Mouse (Mus musculus): ENCODE measurements around the gene Rab11fip5. TPM values are rescaled to one million over a fixed set of nuclear protein-coding genes. Genes with fewer than 3 reads are reported as not detected.
A peak's percentile ranks its signal among the peaks of the same experiment; 100 is the strongest.

Rab11fip5 gene
- polyA plus RNA-seq, 1 experiment = 10.3 TPM

GRCm38 (mm10) chr6:85380901-85381647, 6.6 kb upstream of the Rab11fip5 start:
- Histone ChIP-seq H3K27ac (replicated peaks; ENCODE audit: low read depth, low read length) (no peak overlapping the region), H3K4me3 (ENCODE audit: insufficient read depth, low read depth, low read length) (no peak overlapping the region; the same call in 1 of the 2 replicates), H3K4me1 (ENCODE audit: control insufficient read depth, insufficient read depth, insufficient read length, low read length) (0 out of 2 replicates have a peak, but pooled peaks cover 4% of the 10 kb centered on the region)

DNA sequence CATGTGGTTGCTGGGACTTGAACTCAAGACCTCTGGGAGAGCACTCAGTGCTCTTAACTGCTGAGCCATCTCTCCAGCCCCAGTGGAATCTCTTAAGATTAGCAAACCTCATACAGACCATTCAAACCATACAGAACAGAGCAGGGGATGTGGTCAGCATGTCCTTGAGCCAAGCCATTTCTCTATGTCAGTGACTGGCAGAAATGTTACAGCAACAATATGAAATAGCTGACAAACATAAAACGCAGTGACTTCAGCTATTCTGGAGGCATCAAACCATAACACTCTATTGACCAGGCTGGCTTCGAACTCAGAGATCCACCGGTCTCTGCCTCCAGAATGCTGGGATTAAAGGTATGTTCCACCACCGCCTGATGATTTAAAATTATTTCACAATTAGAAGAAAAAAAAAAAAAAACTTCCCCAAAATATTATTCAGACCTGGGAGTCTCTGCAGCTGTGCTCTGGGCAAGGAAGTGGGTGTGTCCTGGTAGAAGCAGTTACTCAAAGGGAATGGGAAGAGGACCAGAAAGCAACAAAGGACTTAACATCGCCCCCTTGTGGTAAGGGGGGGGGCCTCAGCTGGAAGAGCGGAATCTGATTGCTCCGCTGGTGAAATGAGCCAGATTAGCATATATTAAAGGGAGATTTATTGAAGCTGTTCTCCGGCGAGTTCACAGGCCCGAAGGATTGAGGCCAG, 5.9 kb upstream of the Rab11fip5 start:
- Histone ChIP-seq H3K4me1 (ENCODE audit: control insufficient read depth, insufficient read depth, insufficient read length, low read length) (0 out of 2 replicates have a peak, but pooled peaks cover 4% of the 10 kb centered on the region), H3K27ac (replicated peaks; ENCODE audit: low read depth, low read length) (no peak overlapping the region; the same call in 1 of the 2 replicates), H3K4me3 (ENCODE audit: insufficient read depth, low read depth, low read length) (no peak overlapping the region; the same call in 1 of the 2 replicates)

- no peak overlapping the region for H3K27ac ChIP-seq (replicated peaks; ENCODE audit: low read depth, low read length)
- peaks cover 4% of the 10 kb centered on the region; the same call in 1 of the 2 replicates for H3K4me1 ChIP-seq (ENCODE audit: control insufficient read depth, insufficient read depth, insufficient read length, low read length)
- no peak overlapping the region for H3K4me3 ChIP-seq (ENCODE audit: insufficient read depth, low read depth, low read length)
These were observed 4.2 kb upstream of the Rab11fip5 start for GRCm38 (mm10) chr6:85378629-85379028.

DNA sequence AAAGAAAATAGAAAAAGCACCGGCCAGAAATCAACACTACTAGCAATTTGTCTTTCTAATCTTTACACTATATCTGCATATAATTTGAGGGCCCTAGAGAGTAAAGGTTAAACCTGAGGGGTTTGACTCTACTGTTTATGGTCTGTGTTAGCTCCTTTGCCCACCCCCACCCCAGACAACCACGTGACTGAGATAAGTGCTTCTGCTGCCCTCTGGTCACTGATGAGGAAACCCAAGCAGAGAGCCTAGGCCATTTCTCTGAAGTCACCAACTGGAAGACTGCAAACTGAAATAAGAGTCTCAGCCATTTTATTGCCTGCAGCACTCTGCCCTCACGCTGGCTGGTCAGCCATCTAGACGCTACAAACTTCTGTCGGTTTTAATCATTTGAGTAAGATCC, 3.4 kb upstream of the Rab11fip5 start:
- Histone ChIP-seq H3K4me3 (ENCODE audit: insufficient read depth, low read depth, low read length) (no peak overlapping the region), H3K27ac (replicated peaks; ENCODE audit: low read depth, low read length) (no peak overlapping the region), H3K4me1 (ENCODE audit: control insufficient read depth, insufficient read depth, insufficient read length, low read length) (peaks cover 5% of the 10 kb centered on the region; the same call in 1 of the 2 replicates)

GRCm38 (mm10) chr6:85377066-85377734, 2.8 kb upstream of the Rab11fip5 start:
- no peak overlapping the region; the same call in 1 of the 2 replicates for H3K27ac ChIP-seq (replicated peaks; ENCODE audit: low read depth, low read length)
- peaks cover 11% of the 10 kb centered on the region; the same call in 1 of the 2 replicates for H3K4me1 ChIP-seq (ENCODE audit: control insufficient read depth, insufficient read depth, insufficient read length, low read length)

DNA sequence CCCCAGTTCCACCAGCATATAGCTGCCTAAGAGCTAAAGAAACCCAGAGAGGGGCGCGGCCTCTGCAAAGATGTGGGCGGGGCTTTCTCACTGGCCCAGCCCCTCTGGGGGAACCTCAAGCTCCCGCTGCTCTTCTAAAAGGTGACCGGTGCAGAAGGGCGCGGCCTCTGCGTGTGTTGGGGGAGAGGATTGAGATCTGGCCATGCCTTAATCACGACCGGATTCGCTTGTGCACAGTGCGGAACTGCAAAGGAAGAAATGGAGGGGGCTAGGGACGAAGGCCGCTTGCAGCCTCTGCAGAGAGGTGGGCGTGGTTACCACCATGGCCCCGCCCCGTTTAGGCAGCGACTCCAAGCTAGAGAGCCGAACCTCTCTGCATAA, 290 bp upstream of the Rab11fip5 start:
- Histone ChIP-seq H3K4me3 (ENCODE audit: insufficient read depth, low read depth, low read length) (peak overlapping the region; percentile 88), H3K4me1 (ENCODE audit: control insufficient read depth, insufficient read depth, insufficient read length, low read length) (peaks cover 21% of the 10 kb centered on the region), H3K27ac (replicated peaks; ENCODE audit: low read depth, low read length) (no peak overlapping the region)

More at GRCm38 (mm10) chr6:85377066-85377734, 2.8 kb upstream of the Rab11fip5 start:
- H3K4me3 ChIP-seq (ENCODE audit: insufficient read depth, low read depth, low read length) = no peak overlapping the region

- Histone ChIP-seq H3K27ac (replicated peaks; ENCODE audit: low read depth, low read length) (peak overlapping the region; percentile 49), H3K4me1 (ENCODE audit: control insufficient read depth, insufficient read depth, insufficient read length, low read length) (peaks cover 35% of the 10 kb centered on the region), H3K4me3 (ENCODE audit: insufficient read depth, low read depth, low read length) (peak overlapping the region; percentile 83)
These were observed 1.2 kb downstream of the Rab11fip5 start for GRCm38 (mm10) chr6:85373066-85373860.

- Histone ChIP-seq H3K4me3 (ENCODE audit: insufficient read depth, low read depth, low read length) (peak overlapping the region; percentile 83), H3K27ac (replicated peaks; ENCODE audit: low read depth, low read length) (peak overlapping the region; percentile 49), H3K4me1 (ENCODE audit: control insufficient read depth, insufficient read depth, insufficient read length, low read length) (peaks cover 37% of the 10 kb centered on the region)
These were observed 1.9 kb downstream of the Rab11fip5 start for GRCm38 (mm10) chr6:85372496-85372895.

GRCm38 (mm10) chr6:85371859-85372405, 2.5 kb downstream of the Rab11fip5 start:
- peak overlapping the region; percentile 83 for H3K4me3 ChIP-seq (ENCODE audit: insufficient read depth, low read depth, low read length)

GRCm38 (mm10) chr6:85370666-85371430, 3.6 kb downstream of the Rab11fip5 start:
- no peak overlapping the region for H3K4me3 ChIP-seq (ENCODE audit: insufficient read depth, low read depth, low read length)
- peaks cover 49% of the 10 kb centered on the region for H3K4me1 ChIP-seq (ENCODE audit: control insufficient read depth, insufficient read depth, insufficient read length, low read length)
- peak overlapping the region; percentile 70 for H3K27ac ChIP-seq (replicated peaks; ENCODE audit: low read depth, low read length)

More at GRCm38 (mm10) chr6:85371859-85372405, 2.5 kb downstream of the Rab11fip5 start:
- H3K27ac ChIP-seq (replicated peaks; ENCODE audit: low read depth, low read length) = peak overlapping the region; percentile 49
- H3K4me1 ChIP-seq (ENCODE audit: control insufficient read depth, insufficient read depth, insufficient read length, low read length) = peaks cover 42% of the 10 kb centered on the region

GRCm38 (mm10) chr6:85370041-85370440, 4.4 kb downstream of the Rab11fip5 start:
- no peak overlapping the region for H3K4me3 ChIP-seq (ENCODE audit: insufficient read depth, low read depth, low read length)
- peak overlapping the region; percentile 70 for H3K27ac ChIP-seq (replicated peaks; ENCODE audit: low read depth, low read length)

DNA sequence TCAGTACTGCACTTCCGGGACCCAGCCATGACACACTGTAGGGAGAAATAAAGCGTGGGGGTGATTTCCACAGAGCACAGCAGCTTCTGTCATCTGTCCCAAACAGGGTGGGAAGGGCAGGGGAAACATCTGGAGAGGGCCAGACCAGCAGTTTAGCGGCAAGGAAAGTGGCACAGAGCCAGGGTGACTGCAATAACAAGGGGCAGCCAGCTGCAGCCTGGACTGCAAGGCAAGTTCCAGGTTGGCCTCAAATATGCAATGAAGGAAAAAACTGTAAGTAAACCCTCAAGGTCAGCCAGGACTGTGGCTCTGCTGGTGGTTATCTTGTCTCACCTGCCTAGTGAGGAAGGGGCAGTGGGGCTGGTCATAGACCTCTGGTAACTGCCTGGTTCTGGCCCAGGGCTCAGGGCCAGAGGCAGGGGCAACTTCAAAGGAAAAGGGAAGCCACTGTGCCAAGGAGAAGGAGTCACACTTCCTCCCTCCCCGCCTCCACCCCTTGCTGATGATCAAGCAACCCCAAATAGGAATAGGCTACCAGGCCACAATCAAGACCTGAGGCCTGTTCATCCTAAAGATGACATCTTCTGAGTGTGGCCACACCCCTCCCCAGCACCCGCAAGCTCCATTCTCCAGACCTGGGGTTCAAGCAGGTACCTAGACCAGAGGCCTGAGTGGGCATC, 5.1 kb downstream of the Rab11fip5 start:
- H3K27ac ChIP-seq (replicated peaks; ENCODE audit: low read depth, low read length) = peak overlapping the region; percentile 87
- H3K4me1 ChIP-seq (ENCODE audit: control insufficient read depth, insufficient read depth, insufficient read length, low read length) = peaks cover 55% of the 10 kb centered on the region
- no peak overlapping the region for H3K4me3 ChIP-seq (ENCODE audit: insufficient read depth, low read depth, low read length)

More at GRCm38 (mm10) chr6:85370041-85370440, 4.4 kb downstream of the Rab11fip5 start:
- H3K4me1 ChIP-seq (ENCODE audit: control insufficient read depth, insufficient read depth, insufficient read length, low read length) = peaks cover 52% of the 10 kb centered on the region

- H3K4me3 ChIP-seq (ENCODE audit: insufficient read depth, low read depth, low read length) = no peak overlapping the region
- H3K4me1 ChIP-seq (ENCODE audit: control insufficient read depth, insufficient read depth, insufficient read length, low read length) = peaks cover 55% of the 10 kb centered on the region
- peak overlapping the region; percentile 87 for H3K27ac ChIP-seq (replicated peaks; ENCODE audit: low read depth, low read length)
These were observed 5.7 kb downstream of the Rab11fip5 start for GRCm38 (mm10) chr6:85368722-85369121.

Measured in brown adipose tissue, adult 24 weeks (tissue).